Mouse (Mus musculus) embryonic facial prominence, embryonic 10.5 days (tissue): ENCODE results near the gene Sstr5. TPM values are rescaled to one million over a fixed set of nuclear protein-coding genes. Genes with fewer than 3 reads are reported as not detected.
A peak's percentile ranks its signal among the peaks of the same experiment; 100 is the strongest.

ENCODE experiments used
- DNase-seq: peaks from one replicate; pipeline ENCODE4 v3.0.0-alpha.2; 2017; ENCODE audit warnings: low spot score
- H3K27ac ChIP-seq: fragments of 300-500 bp; sonication (generic); replicated peaks from 2 replicates; pipeline ENCODE4 v1.5.1; 2016; ENCODE audit warnings: mild to moderate bottlenecking
- H3K27me3 ChIP-seq: fragments of 300-500 bp; sonication (generic); replicated peaks from 2 replicates; pipeline ENCODE4 v1.6.1; 2016; ENCODE audit warnings: low read depth, mild to moderate bottlenecking; ENCODE audit not compliant: poor library complexity, severe bottlenecking
- H3K36me3 ChIP-seq: fragments of 300-500 bp; sonication (generic); replicated peaks from 2 replicates; pipeline ENCODE4 v1.6.1; 2016; ENCODE audit warnings: mild to moderate bottlenecking, moderate library complexity
- H3K4me1 ChIP-seq: fragments of 300-500 bp; sonication (generic); 2 replicates; pipeline ENCODE4 v1.6.1; 2016
- H3K4me3 ChIP-seq: fragments of 300-500 bp; sonication (generic); 2 replicates; pipeline ENCODE4 v1.5.1; 2016; ENCODE audit warnings: mild to moderate bottlenecking, moderate library complexity
- H3K9me3 ChIP-seq: fragments of 300-500 bp; sonication (generic); 2 replicates; pipeline ENCODE4 v1.6.1; 2016; ENCODE audit warnings: mild to moderate bottlenecking
- WGBS: fragments of 180-500 bp; shearing (Covaris S2); methylation state at CpG from one replicate; pipeline ENCODE4 v1.1.7; 2016; 5-methylcytosine and 5-hydroxymethylcytosine counted together
- polyA plus RNA-seq: library from polyadenylated mRNA; unstranded; fragments of >200 nt; fragmentation: Nextera tagmentation; extraction: Ambion mirVana; gene quantifications from 2 replicates; pipeline ENCODE4 v1.2.1, GENCODE M21; 2016

The Sstr5 gene
- polyA plus RNA-seq, 1 experiment from 2014 or later = 0.21 TPM

GRCm38 (mm10) chr17:25469798-25470197 is 27.3 kb downstream of the Sstr5 start:
- no peaks in the 10 kb centered on the region for H3K9me3 ChIP-seq
- peaks cover 52% of the 10 kb centered on the region for H3K27me3 ChIP-seq
- H3K4me3 ChIP-seq = no peak overlapping the region
- DNase-seq = peak; percentile 75
- no peaks in the 10 kb centered on the region for H3K36me3 ChIP-seq
- no peak overlapping the region for H3K27ac ChIP-seq
- WGBS = 39% methylated on average over 8 of the region's 8 CpGs
- H3K4me1 ChIP-seq = peaks cover 22% of the 10 kb centered on the region

GRCm38 (mm10) chr17:25468301-25468700 is 28.8 kb downstream of the Sstr5 start:
- Histone ChIP-seq H3K4me1 (peaks cover 19% of the 10 kb centered on the region), H3K27ac (no peak overlapping the region), H3K4me3 (no peak overlapping the region), H3K36me3 (no peaks in the 10 kb centered on the region), H3K27me3 (peaks cover 37% of the 10 kb centered on the region), H3K9me3 (no peaks in the 10 kb centered on the region)
- no peak for DNase-seq
- WGBS = 75% methylated on average over 6 of the region's 6 CpGs

GRCm38 (mm10) chr17:25467781-25468180 is 29.3 kb downstream of the Sstr5 start:
- Histone ChIP-seq H3K27me3 (peaks cover 32% of the 10 kb centered on the region), H3K36me3 (no peaks in the 10 kb centered on the region), H3K4me3 (no peak overlapping the region), H3K4me1 (peaks cover 24% of the 10 kb centered on the region), H3K9me3 (no peaks in the 10 kb centered on the region), H3K27ac (no peak overlapping the region)
- no peak for DNase-seq
- WGBS = 73% methylated on average over 6 of the region's 6 CpGs

- 84% methylated on average over 2 of the region's 2 CpGs for WGBS
- H3K4me1 ChIP-seq = peaks cover 26% of the 10 kb centered on the region
- no peaks in the 10 kb centered on the region for H3K9me3 ChIP-seq
- no peak overlapping the region for H3K27ac ChIP-seq
- no peak for DNase-seq
- no peaks in the 10 kb centered on the region for H3K36me3 ChIP-seq
- H3K4me3 ChIP-seq = no peak overlapping the region
- H3K27me3 ChIP-seq = peaks cover 17% of the 10 kb centered on the region
Measured at GRCm38 (mm10) chr17:25466257-25466656, 30.8 kb downstream of the Sstr5 start.

GRCm38 (mm10) chr17:25464091-25464490 is 33.0 kb downstream of the Sstr5 start:
- no peak for DNase-seq
- 85% methylated on average over 4 of the region's 4 CpGs for WGBS
- Histone ChIP-seq H3K4me1 (peaks cover 20% of the 10 kb centered on the region), H3K4me3 (no peak overlapping the region), H3K9me3 (no peaks in the 10 kb centered on the region), H3K36me3 (no peaks in the 10 kb centered on the region), H3K27ac (no peak overlapping the region), H3K27me3 (peaks cover 6% of the 10 kb centered on the region; the same call in 1 of the 2 replicates)

- peaks cover 20% of the 10 kb centered on the region for H3K4me1 ChIP-seq
- H3K27ac ChIP-seq = peak overlapping the region; percentile 30; the same call in 1 of the 2 replicates
- 65% methylated on average over 4 of the region's 4 CpGs for WGBS
- H3K27me3 ChIP-seq = no peaks in the 10 kb centered on the region
- H3K36me3 ChIP-seq = no peaks in the 10 kb centered on the region
- H3K9me3 ChIP-seq = no peaks in the 10 kb centered on the region
- DNase-seq = no peak
- H3K4me3 ChIP-seq = no peak overlapping the region
Measured at GRCm38 (mm10) chr17:25463326-25463945, 33.7 kb downstream of the Sstr5 start.

GRCm38 (mm10) chr17:25462236-25462875 is 34.7 kb downstream of the Sstr5 start:
- WGBS = 29% methylated on average over 9 of the region's 9 CpGs
- Histone ChIP-seq H3K27ac (peak overlapping the region; percentile 57), H3K27me3 (no peaks in the 10 kb centered on the region), H3K9me3 (no peaks in the 10 kb centered on the region), H3K4me3 (no peak overlapping the region), H3K4me1 (peaks cover 20% of the 10 kb centered on the region), H3K36me3 (no peaks in the 10 kb centered on the region)
- peak; percentile 30 for DNase-seq

- Histone ChIP-seq H3K9me3 (no peaks in the 10 kb centered on the region), H3K4me1 (peaks cover 8% of the 10 kb centered on the region; the same call in 1 of the 2 replicates), H3K27me3 (peaks cover 7% of the 10 kb centered on the region; the same call in 1 of the 2 replicates), H3K27ac (no peak overlapping the region; the same call in 1 of the 2 replicates), H3K4me3 (no peak overlapping the region), H3K36me3 (no peaks in the 10 kb centered on the region)
- no peak for DNase-seq
- WGBS = 57% methylated on average over 8 of the region's 8 CpGs
Measured at GRCm38 (mm10) chr17:25456540-25456939, 40.5 kb downstream of the Sstr5 start.

GRCm38 (mm10) chr17:25454272-25454671 is 42.8 kb downstream of the Sstr5 start, which contains the start of gene Tekt4:
Gene Tekt4 (plus strand): TSS chr17:25454615.
- Histone ChIP-seq H3K9me3 (no peaks in the 10 kb centered on the region), H3K4me1 (peaks cover 15% of the 10 kb centered on the region), H3K36me3 (no peaks in the 10 kb centered on the region), H3K4me3 (no peak within 1 kb of the TSS), H3K27me3 (peaks cover 7% of the 10 kb centered on the region; the same call in 1 of the 2 replicates), H3K27ac (peak within 1 kb of the TSS; percentile 61)
- no peak for DNase-seq
- 51% methylated on average over 2 of the region's 2 CpGs for WGBS

GRCm38 (mm10) chr17:25452246-25452965 is 44.7 kb downstream of the Sstr5 start:
- WGBS = 83% methylated on average over 5 of the region's 5 CpGs
- DNase-seq = no peak
- H3K4me3 ChIP-seq = no peak overlapping the region
- no peaks in the 10 kb centered on the region for H3K9me3 ChIP-seq
- H3K27me3 ChIP-seq = peaks cover 7% of the 10 kb centered on the region; the same call in 1 of the 2 replicates
- H3K36me3 ChIP-seq = no peaks in the 10 kb centered on the region
- no peak overlapping the region for H3K27ac ChIP-seq
- H3K4me1 ChIP-seq = peaks cover 19% of the 10 kb centered on the region

- Histone ChIP-seq H3K27me3 (no peaks in the 10 kb centered on the region; the same call in 1 of the 2 replicates), H3K4me3 (no peak overlapping the region), H3K36me3 (no peaks in the 10 kb centered on the region), H3K27ac (0 out of 2 replicates have a peak overlapping the region, but pooled peaks have one; percentile 21), H3K9me3 (no peaks in the 10 kb centered on the region), H3K4me1 (peaks cover 21% of the 10 kb centered on the region)
- WGBS = 60% methylated on average over 4 of the region's 4 CpGs
- no peak for DNase-seq
Measured at GRCm38 (mm10) chr17:25450329-25450728, 46.8 kb downstream of the Sstr5 start.

GRCm38 (mm10) chr17:25447865-25448264 is 49.2 kb downstream of the Sstr5 start:
- Histone ChIP-seq H3K27ac (no peak overlapping the region), H3K4me3 (no peak overlapping the region), H3K36me3 (no peaks in the 10 kb centered on the region), H3K9me3 (no peaks in the 10 kb centered on the region), H3K27me3 (no peaks in the 10 kb centered on the region; the same call in 1 of the 2 replicates), H3K4me1 (peaks cover 32% of the 10 kb centered on the region)
- WGBS = 84% methylated on average over 12 of the region's 12 CpGs
- DNase-seq = no peak
